ENCODE assay signal across 21 mouse cellular contexts in genomic region chr11:99102575-99103270, GRCm38 (mm10). TPM values are rescaled to one million over a fixed set of nuclear protein-coding genes. Genes with fewer than 3 reads are reported as not detected.
A peak's percentile ranks its signal among the peaks of the same experiment; 100 is the strongest.
DNase-seq lines count a peak whose midpoint lies in the region.
"Had no signal": no experiment of that assay in that cellular context is flagged by ENCODE, and none has a peak within 500 bp of the region (broad histone marks: within the 10 kb centered on the region; RNA-seq: fewer than 3 reads in every experiment).

No protein-coding gene starts in this region.

- DNase-seq in adrenal gland, postnatal 10 days: peak; percentile 48
- DNase-seq in adrenal gland, postnatal 25 days: no peak
- DNase-seq in Muller cell, postnatal 12 days (ENCODE audit: inconsistent ontology term): peak; percentile 79
- peak; percentile 18 for DNase-seq in induced T-regulatory cell, adult 2 months (ENCODE audit: low read depth)
- DNase-seq in right cerebral cortex, postnatal 14 days: no peak
- no peak for DNase-seq in frontal cortex, postnatal 36 days (ENCODE audit: low spot score in 2 of 2)
- no peak for DNase-seq in neural tube, embryonic 10.5 days (ENCODE audit: extremely low spot score, low spot score)
- DNase-seq: adrenal gland, adult 8-10 months; cerebellum, adult 2 months; cerebellum, postnatal 14 days; gastrocnemius, adult 2 months; kidney, adult 8-10 months; layer of hippocampus, adult 9-11 months; liver, postnatal 0 days; lung, postnatal 36 days; midbrain, embryonic 14.5 days; retina, postnatal 1 day; right cerebral cortex, postnatal 25 days; thymus, postnatal 14 days had no signal

RNA-seq across cellular contexts. Expression of gene Tns4, which starts 13.6 kb away (rescaled TPM):
- under 1 TPM; 0.12 to 0.51 TPM for total RNA-seq in adrenal gland, postnatal 10 days (2021)
- total RNA-seq in adrenal gland, postnatal 25 days (2021): 0.12 TPM in 1 of 2 replicates, not detected in the other

RNA-seq across cellular contexts. Expression of gene Ccr7, which starts 52.2 kb away (rescaled TPM):
- total RNA-seq in adrenal gland, postnatal 10 days (2021): 1 to 10 TPM; 3.6 to 3.7 TPM
- 0.21 TPM in 1 of 2 replicates, not detected in the other for total RNA-seq in adrenal gland, postnatal 25 days (2021)
- total RNA-seq: gastrocnemius, adult 2 months; hindbrain, postnatal 0 days; left cerebral cortex, postnatal 14 days had no signal

Comparison
In these comparisons a context has a peak if more than half of its experiments do, and no peak if none do; other contexts are left out.
1. DNase-seq: peak in adrenal gland, postnatal 10 days (single experiment), Muller cell, postnatal 12 days (single experiment) and induced T-regulatory cell, adult 2 months (single experiment); none in adrenal gland, postnatal 25 days (single experiment), right cerebral cortex, postnatal 14 days (single experiment), frontal cortex, postnatal 36 days (0 of 2) and neural tube, embryonic 10.5 days (single experiment).